21 mouse cellular contexts compared by ENCODE assay signal in the genomic region with DNA sequence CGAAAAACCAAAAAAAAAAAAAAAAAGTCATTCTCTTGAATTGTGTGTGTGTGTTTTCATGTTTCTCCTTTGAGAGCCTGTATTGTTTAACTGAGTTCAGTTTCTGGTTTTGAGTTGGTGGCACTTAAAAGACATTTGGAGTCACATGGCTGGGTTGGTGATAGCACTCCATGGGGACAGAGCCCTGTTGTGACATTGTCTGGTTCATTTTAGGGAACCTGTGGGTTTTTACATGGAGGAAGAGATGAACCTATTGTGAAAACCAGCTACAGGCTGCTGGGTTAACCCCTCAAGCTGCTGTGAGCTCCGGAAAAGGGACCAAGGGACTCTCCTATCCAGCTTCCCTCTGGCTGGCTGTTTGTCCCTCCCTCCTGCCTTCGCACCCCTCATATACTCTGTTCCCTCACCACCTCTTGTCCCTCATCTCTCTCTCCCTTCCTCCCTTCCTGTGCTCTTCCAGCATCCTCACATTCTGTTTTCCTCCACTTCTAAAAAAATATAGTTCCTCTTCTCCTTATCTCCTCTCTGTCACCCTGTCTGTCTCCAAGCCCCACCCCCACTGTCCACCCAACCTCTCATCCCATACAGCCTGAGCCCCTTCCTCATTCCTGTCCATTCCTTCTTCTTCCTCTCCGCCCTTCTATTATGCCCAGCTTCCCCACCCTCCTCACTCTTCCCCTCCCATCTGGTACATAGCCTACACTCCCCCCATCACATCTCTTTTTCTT. TPM values are rescaled to one million over a fixed set of nuclear protein-coding genes. Genes with fewer than 3 reads are reported as not detected.
DNase-seq lines count a peak whose midpoint lies in the region; ATAC-seq and TF ChIP-seq lines count a peak whose summit lies in the region.
"Had no signal": no experiment of that assay in that cellular context is flagged by ENCODE, and none has a peak within 500 bp of the region (broad histone marks: within the 10 kb centered on the region; RNA-seq: fewer than 3 reads in every experiment).

No protein-coding gene starts in this region.

- TF ChIP-seq CTCF in lung, postnatal 0 days (IDR thresholded peaks at IDR 0.05): no peak
- no peak for TF ChIP-seq CTCF in lung, adult 2 months (IDR thresholded peaks at IDR 0.05; ENCODE audit: insufficient read depth, low read length)

- no peak overlapping the region for H3K4me3 ChIP-seq in lung, postnatal 0 days (ENCODE audit: low read depth, low read length)
- H3K4me3 ChIP-seq in lung, adult 2 months (replicated peaks; ENCODE audit: extremely low read depth, low read depth, low read length): no peak overlapping the region
- H3K4me3 ChIP-seq in neural tube, embryonic 15.5 days (replicated peaks): no peak overlapping the region
- H3K4me3 ChIP-seq in intestine, embryonic 16.5 days (ENCODE audit: low read length): no peak overlapping the region
- H3K4me3 ChIP-seq: intestine, embryonic 15.5 days; midbrain, embryonic 13.5 days had no signal

- no peaks in the 10 kb centered on the region for H3K36me3 ChIP-seq in lung, postnatal 0 days (ENCODE audit: insufficient read depth, low read length)
- H3K36me3 ChIP-seq in neural tube, embryonic 15.5 days: no peaks in the 10 kb centered on the region
- no peaks in the 10 kb centered on the region for H3K36me3 ChIP-seq in intestine, embryonic 16.5 days (ENCODE audit: control insufficient read depth, insufficient read depth, low read length)
- H3K36me3 ChIP-seq: intestine, embryonic 15.5 days; midbrain, embryonic 13.5 days had no signal

- H3K27ac ChIP-seq in lung, postnatal 0 days (ENCODE audit: low read length): no peak overlapping the region
- H3K27ac ChIP-seq in neural tube, embryonic 15.5 days (replicated peaks): no peak overlapping the region
- H3K27ac ChIP-seq in intestine, embryonic 16.5 days (ENCODE audit: low read length): no peak overlapping the region
- H3K27ac ChIP-seq: intestine, embryonic 15.5 days; midbrain, embryonic 13.5 days had no signal

- no peaks in the 10 kb centered on the region for H3K27me3 ChIP-seq in lung, postnatal 0 days (replicated peaks; ENCODE audit: insufficient read depth, low read length)
- H3K27me3 ChIP-seq in neural tube, embryonic 15.5 days (replicated peaks): no peaks in the 10 kb centered on the region
- no peaks in the 10 kb centered on the region; the same call in 1 of the 2 replicates for H3K27me3 ChIP-seq in intestine, embryonic 16.5 days (replicated peaks; ENCODE audit: control insufficient read depth, insufficient read depth, low read length)
- H3K27me3 ChIP-seq: intestine, embryonic 15.5 days; midbrain, embryonic 13.5 days had no signal

- H3K9ac ChIP-seq in lung, postnatal 0 days (replicated peaks; ENCODE audit: low read depth): no peak overlapping the region
- no peak overlapping the region for H3K9ac ChIP-seq in neural tube, embryonic 15.5 days (replicated peaks)
- H3K9ac ChIP-seq in intestine, embryonic 16.5 days (ENCODE audit: low read depth, low read length): no peak overlapping the region
- H3K9ac ChIP-seq: intestine, embryonic 15.5 days; lung, embryonic 14.5 days; midbrain, embryonic 13.5 days had no signal

- no peak for ATAC-seq in lung, postnatal 0 days
- ATAC-seq in neural tube, embryonic 15.5 days (ENCODE audit: low FRiP score): no peak
- no peak for ATAC-seq in intestine, embryonic 16.5 days
- ATAC-seq: intestine, embryonic 15.5 days; midbrain, embryonic 13.5 days had no signal

- WGBS in lung, postnatal 0 days: 73% methylated on average over 4 of the region's 4 CpGs
- WGBS in lung, adult 2 months: 76% methylated on average over 4 of the region's 4 CpGs
- WGBS in neural tube, embryonic 15.5 days: 84% methylated on average over 4 of the region's 4 CpGs
- WGBS in intestine, embryonic 16.5 days: 73% methylated on average over 4 of the region's 4 CpGs

- no peak overlapping the region for H3K4me2 ChIP-seq in lung, postnatal 0 days (replicated peaks; ENCODE audit: low read depth, low read length)
- H3K4me2 ChIP-seq in neural tube, embryonic 15.5 days: no peak overlapping the region
- no peak overlapping the region for H3K4me2 ChIP-seq in intestine, embryonic 16.5 days (ENCODE audit: low read depth, low read length)
- H3K4me2 ChIP-seq: heart, embryonic 11.5 days; intestine, embryonic 15.5 days; lung, embryonic 14.5 days; midbrain, embryonic 13.5 days had no signal

- H3K9me3 ChIP-seq in lung, postnatal 0 days (ENCODE audit: low read length): no peaks in the 10 kb centered on the region
- H3K9me3 ChIP-seq in neural tube, embryonic 15.5 days (replicated peaks): no peaks in the 10 kb centered on the region
- no peaks in the 10 kb centered on the region for H3K9me3 ChIP-seq in intestine, embryonic 16.5 days (ENCODE audit: control insufficient read depth, low read length)
- H3K9me3 ChIP-seq: intestine, embryonic 15.5 days; midbrain, embryonic 13.5 days had no signal

- no peak for TF ChIP-seq EP300 in lung, postnatal 0 days (IDR thresholded peaks at IDR 0.05)

- TF ChIP-seq POLR2A in lung, adult 2 months (IDR thresholded peaks at IDR 0.05; ENCODE audit: borderline replicate concordance, extremely low read depth, low read depth, low read length): no peak

- peak; percentile 15 for DNase-seq in lung, postnatal 0 days (ENCODE audit: low spot score)
- DNase-seq in lung, adult 2 months: no peak
- peak; percentile 14 for DNase-seq in liver
- DNase-seq in lung, postnatal 36 days: peak; percentile 46
- no peak for DNase-seq in Muller cell, postnatal 12 days (ENCODE audit: inconsistent ontology term)
- DNase-seq in ovary, adult 18-20 months (ENCODE audit: low spot score): no peak
- DNase-seq: adrenal gland, postnatal 36 days; B cell, adult 2 months; cerebellum, adult 11 months; cerebellum, postnatal 36 days; gastrocnemius, postnatal 10 days; heart, postnatal 36 days; kidney, postnatal 10 days; lung, embryonic 14.5 days; right cerebral cortex, postnatal 25 days; thymus, postnatal 4 days had no signal

- H3K4me1 ChIP-seq in lung, postnatal 0 days (ENCODE audit: insufficient read depth, low read depth, low read length): no peaks in the 10 kb centered on the region
- H3K4me1 ChIP-seq in lung, adult 2 months (ENCODE audit: control insufficient read depth, insufficient read depth, low read length): no peaks in the 10 kb centered on the region
- no peaks in the 10 kb centered on the region for H3K4me1 ChIP-seq in neural tube, embryonic 15.5 days
- no peaks in the 10 kb centered on the region for H3K4me1 ChIP-seq in intestine, embryonic 16.5 days (ENCODE audit: control insufficient read depth, insufficient read depth, low read length)
- H3K4me1 ChIP-seq: intestine, embryonic 15.5 days; midbrain, embryonic 13.5 days had no signal

RNA-seq across cellular contexts. Expression of a gene that starts 11.6 kb away (rescaled TPM):
- 17.9 and 19.7 TPM in 2 replicates for polyA plus RNA-seq in lung, postnatal 0 days (2015; fragmentation: Nextera tagmentation; extraction: Ambion mirVana)
- polyA plus RNA-seq in lung, adult 2 months (2012; rRNA removed): 12.2 and 16.5 TPM in 2 replicates
- polyA plus RNA-seq in neural tube, embryonic 15.5 days (2015; fragmentation: Nextera tagmentation; extraction: Ambion mirVana): 46.2 and 54.8 TPM in 2 replicates
- polyA plus RNA-seq in intestine, embryonic 16.5 days (2015; fragmentation: Nextera tagmentation; extraction: Ambion mirVana): 18.8 and 20.8 TPM in 2 replicates

Comparison
In these comparisons a context has a peak if more than half of its experiments do, and no peak if none do; other contexts are left out.
1. DNase-seq: peak in lung, postnatal 0 days (single experiment), liver (single experiment) and lung, postnatal 36 days (single experiment); none in lung, adult 2 months (single experiment), Muller cell, postnatal 12 days (single experiment) and ovary, adult 18-20 months (single experiment).